Mouse (Mus musculus) hindbrain, embryonic 10.5 days (tissue): ENCODE measurements around the gene Ift57. TPM values are rescaled to one million over a fixed set of nuclear protein-coding genes. Genes with fewer than 3 reads are reported as not detected.
A peak's percentile ranks its signal among the peaks of the same experiment; 100 is the strongest.

Source experiments
- DNase-seq: peaks from one replicate; pipeline ENCODE4 v3.0.0-alpha.2; 2017; ENCODE audit warnings: low spot score
- H3K27ac ChIP-seq: fragments of 300-500 bp; sonication (generic); 2 replicates; pipeline ENCODE4 v1.5.1; 2016; ENCODE audit warnings: mild to moderate bottlenecking, moderate library complexity
- H3K27me3 ChIP-seq: fragments of 300-500 bp; sonication (generic); 2 replicates; pipeline ENCODE4 v1.6.1; 2016; ENCODE audit warnings: mild to moderate bottlenecking; ENCODE audit not compliant: poor library complexity, insufficient read depth, severe bottlenecking
- H3K36me3 ChIP-seq: fragments of 300-500 bp; sonication (generic); 2 replicates; pipeline ENCODE4 v1.6.1; 2016; ENCODE audit warnings: mild to moderate bottlenecking, moderate library complexity
- H3K4me1 ChIP-seq: fragments of 300-500 bp; sonication (generic); replicated peaks from 2 replicates; pipeline ENCODE4 v1.6.1; 2016; ENCODE audit warnings: mild to moderate bottlenecking
- H3K4me3 ChIP-seq: fragments of 300-500 bp; sonication (generic); 2 replicates; pipeline ENCODE4 v1.5.1; 2016; ENCODE audit warnings: mild to moderate bottlenecking, moderate library complexity
- H3K9me3 ChIP-seq: fragments of 300-500 bp; sonication (generic); 2 replicates; pipeline ENCODE4 v1.6.1; 2016; ENCODE audit warnings: mild to moderate bottlenecking, moderate library complexity
- WGBS: fragments of 180-500 bp; shearing (Covaris S2); methylation state at CpG from one replicate; pipeline ENCODE4 v1.1.7; 2016; 5-methylcytosine and 5-hydroxymethylcytosine counted together
- polyA plus RNA-seq: library from polyadenylated mRNA; unstranded; fragments of >200 nt; fragmentation: Nextera tagmentation; extraction: Ambion mirVana; gene quantifications from 2 replicates; pipeline ENCODE4 v1.2.1, GENCODE M21; 2016

The Ift57 gene
- polyA plus RNA-seq, result 24.7 and 31.2 TPM in 2 replicates

GRCm38 (mm10) chr16:49698620-49699525, at the start of gene Ift57:
TSS of gene Ift57 (plus strand) at chr16:49699233.
- DNase-seq, result peak; percentile 98
- Histone ChIP-seq H3K4me3 (peak within 1 kb of the TSS; percentile 80), H3K27me3 (no peaks in the 10 kb centered on the region), H3K4me1 (peaks cover 18% of the 10 kb centered on the region; the same call in 1 of the 2 replicates), H3K9me3 (no peaks in the 10 kb centered on the region), H3K27ac (peak within 1 kb of the TSS; percentile 92), H3K36me3 (no peaks in the 10 kb centered on the region)
- WGBS, result 3% methylated on average over 53 of the region's 53 CpGs

GRCm38 (mm10) chr16:49657182-49657581, 41.9 kb upstream of the Ift57 start:
- Histone ChIP-seq H3K4me1 (no peaks in the 10 kb centered on the region), H3K27ac (no peak overlapping the region), H3K4me3 (no peak overlapping the region), H3K9me3 (no peaks in the 10 kb centered on the region), H3K27me3 (no peaks in the 10 kb centered on the region), H3K36me3 (no peaks in the 10 kb centered on the region)
- 92% methylated on average over 4 of the region's 4 CpGs for WGBS
- DNase-seq, result no peak

GRCm38 (mm10) chr16:49658029-49658428, 41.0 kb upstream of the Ift57 start:
- Histone ChIP-seq H3K27ac (no peak overlapping the region), H3K36me3 (no peaks in the 10 kb centered on the region), H3K4me3 (no peak overlapping the region), H3K9me3 (no peaks in the 10 kb centered on the region), H3K27me3 (no peaks in the 10 kb centered on the region), H3K4me1 (no peaks in the 10 kb centered on the region)
- 85% methylated on average over 5 of the region's 5 CpGs for WGBS
- DNase-seq, result no peak

GRCm38 (mm10) chr16:49659131-49659530, 39.9 kb upstream of the Ift57 start:
- H3K27me3 ChIP-seq, result no peaks in the 10 kb centered on the region
- no peak overlapping the region for H3K27ac ChIP-seq
- no peaks in the 10 kb centered on the region for H3K36me3 ChIP-seq
- WGBS, result 85% methylated on average over 2 of the region's 2 CpGs
- no peaks in the 10 kb centered on the region for H3K4me1 ChIP-seq
- H3K9me3 ChIP-seq, result no peaks in the 10 kb centered on the region
- no peak for DNase-seq
- H3K4me3 ChIP-seq, result no peak overlapping the region

GRCm38 (mm10) chr16:49660111-49660510, 38.9 kb upstream of the Ift57 start:
- 95% methylated on average over 3 of the region's 3 CpGs for WGBS
- H3K4me3 ChIP-seq, result no peak overlapping the region
- H3K9me3 ChIP-seq, result no peaks in the 10 kb centered on the region
- H3K36me3 ChIP-seq, result no peaks in the 10 kb centered on the region
- DNase-seq, result no peak
- no peak overlapping the region for H3K27ac ChIP-seq
- no peaks in the 10 kb centered on the region for H3K27me3 ChIP-seq
- no peaks in the 10 kb centered on the region for H3K4me1 ChIP-seq

GRCm38 (mm10) chr16:49662201-49662600, 36.8 kb upstream of the Ift57 start:
- Histone ChIP-seq H3K9me3 (no peaks in the 10 kb centered on the region), H3K36me3 (no peaks in the 10 kb centered on the region), H3K27ac (no peak overlapping the region), H3K4me3 (no peak overlapping the region), H3K4me1 (no peaks in the 10 kb centered on the region), H3K27me3 (no peaks in the 10 kb centered on the region)
- 92% methylated on average over 6 of the region's 6 CpGs for WGBS
- no peak for DNase-seq

- H3K4me3 ChIP-seq, result no peak overlapping the region
- 89% methylated on average over 7 of the region's 7 CpGs for WGBS
- no peaks in the 10 kb centered on the region for H3K4me1 ChIP-seq
- no peaks in the 10 kb centered on the region for H3K27me3 ChIP-seq
- no peak for DNase-seq
- H3K27ac ChIP-seq, result no peak overlapping the region
- no peaks in the 10 kb centered on the region for H3K36me3 ChIP-seq
- H3K9me3 ChIP-seq, result no peaks in the 10 kb centered on the region
Observed at GRCm38 (mm10) chr16:49664677-49665076, 34.4 kb upstream of the Ift57 start.

GRCm38 (mm10) chr16:49679666-49680065, 19.4 kb upstream of the Ift57 start:
- WGBS, result 84% methylated on average over 6 of the region's 6 CpGs
- no peak for DNase-seq
- H3K36me3 ChIP-seq, result no peaks in the 10 kb centered on the region
- H3K4me3 ChIP-seq, result no peak overlapping the region
- no peaks in the 10 kb centered on the region for H3K27me3 ChIP-seq
- H3K4me1 ChIP-seq, result no peaks in the 10 kb centered on the region
- H3K27ac ChIP-seq, result no peak overlapping the region
- no peaks in the 10 kb centered on the region for H3K9me3 ChIP-seq

GRCm38 (mm10) chr16:49684961-49685360, 14.1 kb upstream of the Ift57 start:
- no peak for DNase-seq
- Histone ChIP-seq H3K4me1 (no peaks in the 10 kb centered on the region), H3K36me3 (no peaks in the 10 kb centered on the region), H3K27ac (no peak overlapping the region), H3K27me3 (no peaks in the 10 kb centered on the region), H3K4me3 (no peak overlapping the region), H3K9me3 (no peaks in the 10 kb centered on the region)
- WGBS, result 64% methylated on average over 4 of the region's 4 CpGs

- DNase-seq, result no peak
- Histone ChIP-seq H3K36me3 (no peaks in the 10 kb centered on the region), H3K4me3 (peak overlapping the region; percentile 80), H3K9me3 (no peaks in the 10 kb centered on the region), H3K27me3 (no peaks in the 10 kb centered on the region), H3K4me1 (peaks cover 18% of the 10 kb centered on the region; the same call in 1 of the 2 replicates), H3K27ac (peak overlapping the region; percentile 92; the same call in 1 of the 2 replicates)
- WGBS, result 39% methylated on average over 5 of the region's 5 CpGs
Observed at GRCm38 (mm10) chr16:49699821-49700220, 788 bp downstream of the Ift57 start.

GRCm38 (mm10) chr16:49708074-49708473, 9.0 kb downstream of the Ift57 start:
- Histone ChIP-seq H3K4me3 (no peak overlapping the region), H3K9me3 (no peaks in the 10 kb centered on the region), H3K4me1 (no peaks in the 10 kb centered on the region), H3K27me3 (no peaks in the 10 kb centered on the region), H3K36me3 (peaks cover 22% of the 10 kb centered on the region), H3K27ac (no peak overlapping the region)
- no peak for DNase-seq
- 80% methylated on average over 1 of the region's 1 CpGs for WGBS

GRCm38 (mm10) chr16:49710188-49710587, 11.2 kb downstream of the Ift57 start:
- H3K27me3 ChIP-seq, result no peaks in the 10 kb centered on the region
- no peaks in the 10 kb centered on the region for H3K9me3 ChIP-seq
- no peak overlapping the region for H3K27ac ChIP-seq
- DNase-seq, result no peak
- no peak overlapping the region for H3K4me3 ChIP-seq
- H3K4me1 ChIP-seq, result no peaks in the 10 kb centered on the region
- 95% methylated on average over 3 of the region's 3 CpGs for WGBS
- peaks cover 22% of the 10 kb centered on the region for H3K36me3 ChIP-seq

GRCm38 (mm10) chr16:49713302-49713701, 14.3 kb downstream of the Ift57 start:
- H3K27ac ChIP-seq, result no peak overlapping the region
- H3K9me3 ChIP-seq, result no peaks in the 10 kb centered on the region
- H3K36me3 ChIP-seq, result peaks cover 20% of the 10 kb centered on the region
- H3K4me1 ChIP-seq, result no peaks in the 10 kb centered on the region
- H3K27me3 ChIP-seq, result no peaks in the 10 kb centered on the region
- 79% methylated on average over 3 of the region's 3 CpGs for WGBS
- no peak overlapping the region for H3K4me3 ChIP-seq
- DNase-seq, result no peak
